Mouse (Mus musculus): Measurements from ENCODE around the gene Arhgef26.

Arhgef26 gene

DNA sequence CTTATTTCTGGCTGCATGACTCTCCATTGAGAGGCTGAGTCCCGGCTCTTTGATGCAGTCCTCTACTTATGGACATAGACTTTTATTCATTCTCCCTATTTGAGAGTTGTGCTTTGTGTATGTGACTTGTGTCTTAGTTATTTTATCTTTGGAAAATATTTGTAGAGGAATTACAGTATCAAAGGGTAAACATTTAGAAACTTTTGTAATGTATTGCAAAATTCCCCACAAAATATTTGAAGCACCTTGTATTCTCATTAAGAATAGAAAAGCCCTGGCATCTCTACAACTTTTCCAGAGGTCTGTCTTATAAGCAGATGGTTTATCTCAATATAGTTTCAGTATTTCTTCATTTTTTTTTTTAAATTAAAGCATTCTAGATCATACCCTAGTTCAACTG, 44.7 kb downstream of the Arhgef26 start:
- DNase-seq (ENCODE audit: low spot score in 2 of 2): no peak

DNA sequence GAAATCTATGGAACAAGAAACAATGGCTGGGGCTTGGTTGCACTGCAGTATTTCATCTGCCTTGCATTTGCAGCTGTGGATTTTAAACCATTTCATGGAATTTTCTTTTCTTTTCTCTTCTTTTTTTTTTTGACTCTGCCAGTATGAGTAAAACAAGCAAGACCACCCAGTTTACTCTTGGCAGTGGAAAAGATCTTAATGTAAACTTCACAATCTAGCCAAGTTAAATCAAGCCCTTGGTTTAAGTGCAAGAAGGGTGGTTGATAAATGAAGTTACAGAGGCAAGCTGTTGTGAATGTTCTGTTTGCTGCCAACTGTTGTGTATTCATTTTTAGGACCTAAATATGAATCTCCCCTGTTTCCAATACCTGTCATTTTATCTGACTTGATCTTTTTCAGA, 54.5 kb downstream of the Arhgef26 start:
- no peak for DNase-seq (ENCODE audit: low spot score in 2 of 2)

DNA sequence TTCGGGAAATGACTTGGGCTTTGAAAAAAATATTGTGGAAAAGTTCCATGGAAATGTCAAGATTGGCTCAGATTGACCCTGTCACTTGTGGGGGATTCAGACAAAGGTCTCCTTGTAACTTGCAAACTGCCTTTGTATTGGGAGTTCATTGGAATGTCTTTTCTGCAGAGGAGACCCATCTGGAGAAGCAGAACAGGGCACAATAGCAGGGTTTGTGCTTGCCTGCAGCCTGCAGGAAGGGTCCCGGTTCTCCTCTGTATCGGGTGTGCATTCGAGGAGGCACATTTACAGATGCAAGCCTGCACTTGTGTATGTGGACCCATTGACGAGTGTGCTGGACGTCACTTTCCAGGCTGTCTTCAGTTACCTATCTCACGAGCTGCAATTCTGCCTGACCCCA, 56.1 kb downstream of the Arhgef26 start:
- DNase-seq (ENCODE audit: low spot score in 2 of 2): no peak

DNA sequence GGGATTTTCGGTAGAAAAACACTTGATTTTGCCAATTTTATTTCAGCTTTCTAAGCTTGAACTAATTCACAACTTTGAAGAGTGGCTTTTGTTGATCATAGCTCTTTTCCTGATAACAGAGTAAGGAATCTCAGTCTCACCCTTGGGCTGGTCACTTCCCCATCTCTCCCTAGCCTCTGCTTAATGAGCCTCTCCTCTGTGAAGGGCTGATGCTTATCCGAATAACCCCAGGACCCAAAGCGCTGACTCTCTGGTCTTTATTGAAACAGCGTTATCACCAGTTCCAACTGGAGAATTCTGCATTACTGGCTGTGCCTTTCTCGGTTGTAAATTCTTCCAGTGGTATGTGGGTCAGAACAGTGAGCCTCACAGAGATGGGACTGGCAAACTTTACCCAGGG, 57.2 kb downstream of the Arhgef26 start:
- no peak for DNase-seq (ENCODE audit: low spot score in 2 of 2)

DNA sequence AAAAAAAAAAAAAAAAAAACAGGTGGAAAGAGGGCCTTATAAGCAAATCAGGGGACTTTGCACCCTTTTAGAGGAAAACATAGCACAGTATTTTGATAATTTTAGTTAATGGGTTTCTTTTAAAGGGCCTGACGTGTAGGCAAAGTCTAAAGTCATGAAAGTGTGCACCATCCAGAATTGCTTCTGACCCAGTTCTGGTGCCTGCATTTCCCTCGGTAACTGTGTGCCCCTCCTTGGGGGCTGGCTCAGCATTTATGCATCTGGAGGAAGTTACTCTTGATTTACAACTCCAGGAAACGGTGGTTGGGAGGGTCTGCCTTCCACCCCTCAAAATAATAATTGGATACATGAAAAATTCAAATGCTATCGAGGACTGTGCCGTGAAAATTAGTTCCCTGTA, 58.0 kb downstream of the Arhgef26 start:
- no peak for DNase-seq (ENCODE audit: low spot score in 2 of 2)

DNA sequence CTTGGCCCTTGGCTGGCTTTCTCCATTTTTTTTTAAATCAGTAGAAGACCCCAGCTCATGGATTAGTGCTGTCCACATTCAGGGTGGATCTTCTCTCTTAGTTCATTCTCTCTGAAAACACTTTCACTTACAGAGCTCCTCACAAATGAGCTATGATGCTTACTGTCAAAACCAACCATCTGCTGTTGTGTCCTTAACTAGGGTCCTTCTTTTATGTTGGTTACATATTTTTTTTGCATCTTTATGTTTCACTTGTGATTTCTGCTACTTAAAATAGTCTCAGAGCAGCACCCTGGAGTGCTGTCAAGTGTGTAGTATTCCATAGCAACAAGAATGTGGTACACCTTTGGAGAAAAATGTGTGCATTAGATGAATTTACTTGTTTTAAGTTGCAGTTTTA, 60.0 kb downstream of the Arhgef26 start:
- DNase-seq (ENCODE audit: low spot score in 2 of 2): no peak

DNA sequence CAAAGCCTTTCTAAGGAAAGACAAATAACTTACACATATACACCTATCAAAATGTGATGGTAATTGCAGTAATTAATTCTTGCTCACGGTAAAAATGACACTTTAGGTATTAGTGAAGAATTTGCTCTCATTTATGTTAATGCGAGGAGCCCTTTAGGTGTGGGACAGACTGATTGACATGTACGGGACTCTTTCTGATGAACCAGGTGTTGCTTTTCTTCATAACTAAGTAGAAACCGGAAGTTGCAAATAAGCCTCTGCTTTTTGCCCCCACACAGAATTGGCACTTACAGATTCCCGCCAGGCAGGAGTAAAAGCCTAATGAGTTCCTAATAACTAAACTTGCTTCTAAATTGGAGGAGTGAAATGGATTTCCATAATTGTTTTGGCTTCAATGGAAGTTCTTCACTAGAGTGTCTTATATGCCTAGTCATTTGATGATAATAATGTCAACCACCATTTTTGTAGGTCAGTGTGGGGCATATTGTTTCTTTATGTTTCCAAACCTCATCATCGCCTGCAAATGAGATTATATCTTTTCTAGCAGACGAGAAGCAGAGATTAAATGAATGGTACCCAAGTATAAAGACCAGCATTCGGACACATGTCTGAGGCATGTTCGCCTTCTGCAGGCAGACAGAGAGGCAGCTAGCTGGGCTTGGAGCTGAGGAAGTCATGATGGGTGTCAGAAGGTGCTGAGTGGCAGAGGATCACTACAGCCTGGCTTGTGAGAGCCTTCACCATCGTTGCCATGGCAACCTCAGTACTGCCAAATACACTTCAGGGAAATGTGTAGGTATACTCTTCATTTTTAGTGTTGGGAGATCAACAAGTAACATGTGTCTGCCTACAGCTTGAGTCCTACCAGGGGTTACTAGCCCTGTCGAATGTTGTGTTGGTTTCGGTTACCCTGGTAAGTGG, 61.9 kb downstream of the Arhgef26 start:
- no peak for DNase-seq (ENCODE audit: low spot score in 2 of 2)

DNA sequence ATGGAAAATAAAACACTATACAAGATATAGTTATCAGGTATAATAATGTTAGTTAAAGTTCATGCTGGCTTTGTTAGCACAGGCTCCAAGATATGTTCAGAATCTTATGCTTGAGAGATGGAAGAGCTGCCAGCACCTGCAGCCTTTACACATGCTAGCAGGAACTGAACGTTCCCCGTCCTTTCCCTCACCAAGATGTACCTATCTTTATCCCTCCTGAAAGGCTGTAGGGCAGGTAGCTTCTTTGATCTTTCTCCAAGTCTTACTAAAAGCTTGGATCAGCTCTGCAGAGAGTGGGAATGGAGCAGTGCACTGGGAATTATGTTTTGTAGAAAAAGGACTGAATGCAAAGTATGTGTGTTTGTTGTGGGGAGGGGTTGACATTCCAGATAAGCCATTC, 64.3 kb downstream of the Arhgef26 start:
- no peak for DNase-seq (ENCODE audit: low spot score in 2 of 2)

DNA sequence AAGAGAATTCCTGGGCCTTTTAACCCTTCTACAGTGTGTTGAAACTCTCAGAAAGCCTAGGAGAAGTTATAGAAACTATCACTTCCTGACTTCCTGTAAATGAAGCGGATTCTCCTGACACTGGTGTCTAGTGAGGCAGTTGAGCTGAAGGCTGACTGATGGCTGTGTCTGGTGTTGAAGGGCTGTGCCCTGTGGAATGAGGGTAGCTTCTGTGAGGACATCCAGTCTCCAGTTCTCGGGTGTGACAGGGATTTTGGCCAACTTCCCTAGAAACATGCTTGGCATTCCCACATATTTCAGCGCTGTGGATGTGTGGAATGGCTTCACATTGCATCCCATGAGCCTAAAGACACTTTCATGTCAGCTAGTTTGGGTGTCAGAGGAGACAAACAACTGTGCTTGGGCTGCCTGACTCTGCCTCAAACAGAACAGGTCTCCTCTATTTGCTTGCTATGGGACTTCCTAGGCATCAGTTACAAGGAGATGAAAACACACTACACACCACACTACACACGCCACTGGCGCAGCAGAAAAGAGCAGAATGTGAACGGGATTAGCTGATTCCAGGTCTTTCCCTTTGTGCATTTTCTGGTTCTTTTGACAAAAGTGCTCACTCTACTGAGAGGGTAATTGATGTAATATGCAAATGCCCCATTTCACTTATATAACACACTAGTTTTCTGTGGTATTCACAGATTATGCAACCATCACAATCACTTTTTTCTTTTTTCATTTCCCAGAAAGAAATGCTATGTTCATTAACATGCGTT, 66.5 kb downstream of the Arhgef26 start:
- no peak for DNase-seq (ENCODE audit: low spot score in 2 of 2)

DNA sequence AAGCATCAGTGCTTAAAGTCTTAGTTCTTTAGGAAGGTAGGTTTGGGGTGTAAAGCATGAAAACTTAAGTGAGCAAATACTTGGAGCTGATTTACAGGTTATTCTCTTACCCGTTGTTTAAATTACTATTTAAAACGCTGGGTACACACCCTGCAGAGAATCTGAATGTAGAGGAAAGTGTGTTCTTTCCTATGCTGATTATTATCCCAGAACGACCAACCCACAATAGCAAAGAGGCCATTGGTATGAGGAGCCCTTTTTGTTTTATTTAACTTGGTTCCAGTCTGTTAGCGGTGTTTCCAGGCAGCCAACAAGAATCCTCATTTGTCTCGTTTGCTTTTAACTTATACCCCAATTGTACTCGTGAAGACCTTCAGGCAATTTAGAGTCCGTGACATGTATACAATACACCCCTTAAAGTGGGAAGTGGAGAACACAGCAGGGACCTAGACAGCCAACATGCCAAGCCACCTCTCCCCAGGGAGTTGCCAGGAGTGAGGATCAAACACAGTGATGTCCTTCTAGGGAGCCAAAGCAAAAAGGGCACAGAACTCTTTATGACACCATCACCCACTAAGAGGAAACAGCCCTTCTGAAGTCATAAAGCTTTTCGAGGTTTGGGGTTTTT, 71.5 kb downstream of the Arhgef26 start:
- DNase-seq (ENCODE audit: low spot score in 2 of 2): no peak

DNA sequence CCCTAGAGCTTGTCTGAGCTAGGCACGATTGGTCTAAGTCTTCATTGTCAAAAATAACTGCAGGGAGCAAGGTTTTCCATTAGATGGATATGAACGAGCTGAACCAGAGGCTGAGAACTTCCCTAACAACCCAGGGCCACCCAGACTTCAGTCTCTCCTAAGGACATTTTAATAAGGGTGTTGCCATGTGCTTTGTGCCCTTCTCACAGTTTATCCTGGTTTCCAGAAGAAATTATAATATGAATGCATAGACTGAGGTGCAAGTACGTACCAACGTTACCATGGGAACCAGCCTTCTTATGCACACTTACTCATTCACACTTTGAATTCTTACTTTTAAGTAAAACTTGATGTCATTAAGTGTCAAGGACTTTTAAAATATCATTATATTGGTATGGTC, 72.3 kb downstream of the Arhgef26 start:
- no peak for DNase-seq (ENCODE audit: low spot score in 2 of 2)

DNA sequence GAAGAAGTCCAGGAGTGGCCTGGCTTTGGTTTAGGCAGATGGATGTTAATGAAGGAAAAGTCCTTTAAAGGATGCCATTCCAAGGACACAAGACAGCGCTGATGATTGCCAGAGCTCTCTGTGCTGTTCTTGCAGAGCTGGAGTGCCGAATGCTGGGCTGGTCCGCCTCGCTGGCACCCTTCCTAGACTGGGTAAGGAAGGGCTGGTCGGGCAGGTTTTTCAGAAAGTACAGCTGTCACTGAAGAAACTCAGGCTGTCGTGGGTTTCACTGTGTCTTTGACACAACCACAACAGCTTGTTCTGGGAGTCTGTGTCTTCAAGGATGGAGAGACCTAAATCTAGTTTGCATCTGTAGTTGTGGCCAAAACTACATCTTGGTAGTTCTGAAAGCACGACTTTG, 74.6 kb downstream of the Arhgef26 start:
- peak; percentile 47 to 61 for DNase-seq (ENCODE audit: low spot score in 2 of 2)

DNA sequence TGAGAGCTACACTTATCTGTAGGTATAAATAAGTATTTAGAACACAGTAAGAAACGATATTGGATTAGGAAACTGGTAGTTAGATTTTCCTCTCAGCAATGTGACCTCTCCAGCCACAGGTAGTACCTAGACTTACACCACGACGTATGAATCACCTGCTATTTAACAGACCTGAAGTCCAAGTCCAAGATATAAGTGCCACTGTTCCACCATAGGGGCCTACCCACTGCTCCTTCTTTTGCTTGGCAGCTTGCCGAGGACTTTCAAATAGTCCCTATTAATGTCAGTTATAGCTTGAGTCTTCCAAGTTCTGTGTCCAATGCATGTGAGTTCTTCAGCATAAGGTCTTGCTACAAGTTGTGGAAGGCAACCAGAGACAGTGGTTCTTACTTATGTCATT, 76.8 kb downstream of the Arhgef26 start:
- no peak for DNase-seq (ENCODE audit: low spot score in 2 of 2)

DNA sequence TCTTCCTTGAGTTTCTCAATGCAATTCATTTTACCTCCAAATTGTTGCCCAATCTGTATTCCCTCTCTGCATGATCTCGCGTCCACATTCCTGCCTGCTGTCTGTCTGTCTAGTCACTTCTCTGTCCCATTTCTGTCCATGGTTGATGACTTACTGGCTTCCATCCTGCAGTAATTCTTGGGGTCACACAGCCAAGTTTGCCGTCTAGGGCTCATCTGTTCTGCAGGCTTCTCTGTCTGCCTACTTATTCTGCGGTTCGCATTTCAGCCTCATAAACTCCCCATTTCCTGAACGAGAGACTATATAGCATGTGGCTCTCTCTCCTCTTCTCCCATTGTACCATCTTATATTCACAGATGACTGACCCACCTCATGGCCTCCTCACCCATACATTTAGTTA, 79.3 kb downstream of the Arhgef26 start:
- DNase-seq (ENCODE audit: low spot score in 2 of 2): no peak

DNA sequence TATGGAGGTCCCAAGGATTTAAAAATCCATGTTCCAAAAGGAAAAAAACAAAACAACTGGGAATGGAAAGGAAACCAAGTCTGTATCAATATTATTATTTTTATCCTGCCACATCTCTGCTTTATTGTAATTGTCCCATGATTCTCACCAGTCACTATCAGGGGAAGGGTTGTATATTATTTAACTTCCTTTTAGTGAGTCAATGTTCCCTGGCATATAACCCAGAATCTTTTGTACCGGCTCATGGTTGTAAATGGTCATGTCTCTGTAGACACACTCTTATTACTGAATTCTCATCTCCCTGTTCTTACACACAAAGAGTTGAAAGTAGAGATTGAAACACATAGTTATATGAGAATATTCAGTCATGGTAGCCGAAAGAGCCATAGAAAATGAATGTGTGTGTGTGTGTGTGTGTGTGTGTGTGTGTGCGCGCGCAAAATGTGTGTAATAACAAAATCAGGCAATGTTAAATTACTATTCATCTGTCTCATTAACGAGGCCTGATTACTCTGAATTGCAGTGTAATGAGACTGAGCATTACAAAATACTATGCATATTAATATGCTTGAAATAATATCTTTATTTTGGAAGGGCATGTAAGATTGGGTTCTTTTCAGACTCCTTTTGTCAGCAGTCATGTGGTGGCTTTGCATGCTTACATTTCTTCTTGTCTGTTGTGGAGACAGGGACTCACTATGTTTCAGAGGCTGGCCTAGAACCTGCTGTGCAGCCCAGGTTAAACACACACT, 80.4 kb downstream of the Arhgef26 start:
- DNase-seq (ENCODE audit: low spot score in 2 of 2): no peak

DNA sequence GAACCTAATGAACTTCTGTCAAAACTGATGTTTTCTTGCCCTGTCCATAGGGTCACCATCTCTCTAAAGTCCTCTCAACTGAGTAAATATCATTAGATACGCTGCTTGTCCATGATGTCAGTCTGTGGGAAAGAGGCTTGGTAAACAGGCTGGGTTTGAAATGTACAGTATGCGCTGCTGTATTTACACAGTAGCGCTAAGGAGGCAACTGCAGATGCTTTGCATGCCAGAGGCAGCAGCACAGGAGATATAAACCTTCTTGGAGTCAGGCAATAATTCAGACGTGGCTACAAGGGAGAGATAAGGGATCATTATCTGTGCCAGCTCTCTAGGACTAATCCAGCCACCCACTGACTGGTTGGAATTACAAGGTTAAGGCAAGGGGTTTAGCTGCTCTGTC, 95.5 kb downstream of the Arhgef26 start:
- DNase-seq (ENCODE audit: low spot score in 2 of 2): no peak

DNA sequence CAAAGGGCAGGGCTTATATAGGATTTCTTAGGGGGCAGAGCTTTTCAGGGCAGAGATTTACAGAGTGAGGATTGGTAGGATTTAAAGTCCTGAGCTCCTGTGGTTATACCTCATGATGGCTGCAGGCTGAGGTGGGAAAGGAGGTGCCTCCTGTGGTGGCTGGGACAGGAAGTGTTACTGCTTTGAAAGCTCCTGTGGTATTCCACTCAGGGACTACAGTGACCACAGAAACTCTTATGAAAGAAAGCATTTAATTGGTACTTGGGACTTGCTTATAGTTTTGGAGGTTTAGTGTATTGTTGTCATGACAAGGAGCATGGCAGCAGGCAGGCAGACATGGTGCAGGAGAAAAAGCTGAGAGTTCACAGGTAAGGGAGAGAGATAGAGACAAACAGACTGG, 97.8 kb downstream of the Arhgef26 start:
- DNase-seq (ENCODE audit: low spot score in 2 of 2): no peak

DNA sequence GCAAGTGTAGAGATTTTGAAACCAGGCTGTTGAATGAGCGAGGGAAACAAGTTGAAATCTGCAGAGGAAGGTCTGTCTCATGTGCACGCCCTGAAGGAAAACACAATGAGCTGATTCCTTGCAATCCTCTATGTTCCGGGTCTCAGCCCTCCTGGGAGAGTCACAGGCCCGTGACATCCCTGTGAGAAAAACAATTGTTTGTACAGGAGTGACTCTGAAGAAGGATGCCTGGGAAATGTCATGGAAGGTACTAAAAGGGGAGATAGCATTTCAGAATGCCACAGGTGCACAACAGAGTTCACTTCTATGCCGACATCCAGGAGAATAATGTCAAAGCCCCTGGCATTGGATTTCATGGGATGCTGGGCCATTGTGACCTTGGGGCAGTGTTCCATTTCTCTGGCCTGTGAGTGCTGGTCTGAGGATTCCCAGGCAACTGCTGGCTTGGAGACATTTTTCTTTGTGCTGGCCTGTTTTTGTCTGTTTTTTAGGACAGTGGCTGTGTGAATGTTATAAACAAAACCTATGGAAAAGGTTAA, 102.4 kb downstream of the Arhgef26 start:
- no peak for DNase-seq (ENCODE audit: low spot score in 2 of 2)

DNA sequence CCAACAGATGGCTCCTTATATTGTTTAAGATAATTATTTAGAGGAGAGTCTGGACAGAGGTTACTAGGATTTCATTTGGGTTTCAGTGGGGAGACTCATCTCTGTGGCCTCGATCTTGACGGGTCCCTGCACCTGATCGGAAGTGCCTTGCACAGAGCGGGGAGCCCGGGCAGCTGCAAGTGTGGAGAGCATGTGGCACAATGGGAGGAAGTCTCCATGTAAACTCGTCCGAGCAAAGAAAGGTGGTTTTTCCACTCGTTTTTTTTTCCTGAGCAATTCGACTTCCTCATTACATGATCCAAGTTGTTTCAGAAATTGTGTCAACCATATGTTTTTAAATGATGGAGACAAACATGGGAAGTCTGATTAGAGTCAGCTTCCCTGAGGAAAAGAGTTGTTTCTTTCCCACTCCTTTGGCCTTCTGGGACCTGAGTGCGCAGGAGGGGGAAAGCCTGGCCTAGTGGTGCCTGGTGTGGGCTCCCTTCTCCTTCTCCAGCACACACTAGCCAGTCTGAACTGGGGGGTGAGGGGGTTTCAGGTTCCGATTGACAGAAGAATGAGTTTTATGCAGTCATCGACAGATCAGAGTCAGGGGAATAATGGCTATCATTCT, 105.5 kb downstream of the Arhgef26 start:
- DNase-seq (ENCODE audit: low spot score in 2 of 2): no peak

DNA sequence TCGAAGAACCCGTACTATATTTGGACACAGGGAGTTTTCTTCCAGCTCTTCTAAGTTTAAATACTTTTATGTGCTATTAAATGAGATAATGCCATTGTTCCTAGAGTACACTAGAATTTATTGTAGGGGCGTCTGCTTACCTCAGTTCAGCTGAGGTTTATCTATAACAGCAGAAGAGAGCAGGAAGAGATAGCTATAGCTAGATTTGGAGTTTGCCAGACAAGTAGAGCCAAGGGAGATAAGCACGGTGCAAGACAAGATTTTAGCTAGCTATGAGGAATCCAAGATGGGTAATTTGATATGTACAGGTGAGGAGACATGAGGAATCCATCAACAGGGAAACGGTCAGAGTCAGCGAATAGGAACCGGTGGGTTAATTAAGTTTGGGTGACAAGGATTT, 108.1 kb downstream of the Arhgef26 start:
- DNase-seq (ENCODE audit: low spot score in 2 of 2): no peak

DNA sequence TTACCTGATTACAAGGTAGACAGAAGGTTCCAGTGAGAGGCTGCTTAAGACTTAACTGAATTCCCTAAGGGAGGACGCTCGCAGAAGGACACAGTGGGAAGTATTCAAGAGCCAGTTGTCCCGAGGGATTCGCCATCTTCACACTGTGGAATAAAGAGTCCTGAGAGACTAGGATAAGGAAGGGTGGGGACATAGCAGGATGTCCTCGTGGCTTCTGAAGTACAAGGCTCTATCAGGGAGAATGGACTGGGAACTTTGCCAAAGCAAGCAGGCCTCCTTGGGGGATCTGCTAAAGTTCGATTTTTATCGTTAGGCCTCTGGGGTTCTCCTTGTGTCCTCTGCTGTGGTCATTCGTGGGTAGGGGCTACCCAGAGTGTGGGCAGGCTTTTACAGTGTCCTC, 109.0 kb downstream of the Arhgef26 start:
- no peak for DNase-seq (ENCODE audit: low spot score in 2 of 2)
